Mouse (Mus musculus) forebrain, embryonic 15.5 days (tissue): ENCODE data around the gene Rps12-ps3. TPM values are rescaled to one million over a fixed set of nuclear protein-coding genes. Genes with fewer than 3 reads are reported as not detected.

Experiments used
- ATAC-seq: fragments of 200-750 bp; cut with Nextera tagmentation; replicated peaks from 2 replicates; pipeline ENCODE4 v1.8.0; 2017; ENCODE audit warnings: mild to moderate bottlenecking, moderate TSS enrichment, moderate library complexity
- H3K27ac ChIP-seq: fragments of 300-500 bp; sonication (generic); replicated peaks from 2 replicates; pipeline ENCODE4 v1.5.1; 2015; ENCODE audit warnings: mild to moderate bottlenecking, inconsistent platforms
- H3K27me3 ChIP-seq: fragments of 300-500 bp; sonication (generic); 2 replicates; pipeline ENCODE4 v1.6.1; 2015; ENCODE audit warnings: inconsistent platforms
- H3K36me3 ChIP-seq: fragments of 300-500 bp; sonication (generic); 2 replicates; pipeline ENCODE4 v1.6.1; 2015; ENCODE audit warnings: mild to moderate bottlenecking, inconsistent platforms
- H3K4me1 ChIP-seq: fragments of 300-500 bp; sonication (generic); 2 replicates; pipeline ENCODE4 v1.6.1; 2015; ENCODE audit warnings: inconsistent platforms
- H3K4me2 ChIP-seq: fragments of 300-500 bp; sonication (generic); replicated peaks from 2 replicates; pipeline ENCODE4 v1.6.1; 2015; ENCODE audit warnings: mild to moderate bottlenecking, inconsistent platforms
- H3K4me3 ChIP-seq: fragments of 300-500 bp; sonication (generic); 2 replicates; pipeline ENCODE4 v1.5.1; 2015; ENCODE audit warnings: mild to moderate bottlenecking, inconsistent platforms
- H3K9ac ChIP-seq: fragments of 300-500 bp; sonication (generic); replicated peaks from 2 replicates; pipeline ENCODE4 v1.6.1; 2015; ENCODE audit warnings: mild to moderate bottlenecking, inconsistent platforms
- H3K9me3 ChIP-seq: fragments of 300-500 bp; sonication (generic); 2 replicates; pipeline ENCODE4 v1.6.1; 2016; ENCODE audit warnings: inconsistent platforms
- WGBS: fragments of 180-500 bp; shearing (Covaris S2); methylation state at CpG from one replicate; pipeline ENCODE4 v1.1.7; 2015; ENCODE audit warnings: mixed read lengths; 5-methylcytosine and 5-hydroxymethylcytosine counted together
- polyA plus RNA-seq: library from polyadenylated mRNA; unstranded; fragments of >200 nt; fragmentation: Nextera tagmentation; extraction: Ambion mirVana; gene quantifications from 2 replicates; pipeline ENCODE4 v1.2.1, GENCODE M21; 2015

Rps12-ps3 gene
- polyA plus RNA-seq, 1 experiment from 2014 or later, result 7.7 TPM

GRCm38 (mm10) chr19:59337872-59338681, 16.0 kb downstream of the Rps12-ps3 start:
- Histone ChIP-seq H3K36me3 (no peaks in the 10 kb centered on the region), H3K4me1 (peaks cover 20% of the 10 kb centered on the region), H3K4me2 (no peak overlapping the region), H3K27ac (no peak overlapping the region), H3K9me3 (no peaks in the 10 kb centered on the region), H3K27me3 (no peaks in the 10 kb centered on the region), H3K4me3 (no peak overlapping the region), H3K9ac (no peak overlapping the region)
- WGBS, result 59% methylated on average over 3 of the region's 3 CpGs
- no peak for ATAC-seq

GRCm38 (mm10) chr19:59339908-59340307, 17.8 kb downstream of the Rps12-ps3 start:
- H3K27me3 ChIP-seq, result no peaks in the 10 kb centered on the region
- ATAC-seq, result no peak
- WGBS, result 84% methylated on average over 3 of the region's 3 CpGs

GRCm38 (mm10) chr19:59342964-59343363, 20.9 kb downstream of the Rps12-ps3 start:
- Histone ChIP-seq H3K36me3 (no peaks in the 10 kb centered on the region), H3K4me3 (peak overlapping the region; percentile 83), H3K27ac (no peak overlapping the region), H3K9me3 (no peaks in the 10 kb centered on the region), H3K9ac (peak overlapping the region; percentile 90), H3K4me2 (peak overlapping the region; percentile 92), H3K4me1 (peaks cover 41% of the 10 kb centered on the region), H3K27me3 (no peaks in the 10 kb centered on the region)
- ATAC-seq, result no peak
- WGBS, result 18% methylated on average over 2 of the region's 2 CpGs

More at GRCm38 (mm10) chr19:59339908-59340307, 17.8 kb downstream of the Rps12-ps3 start:
- Histone ChIP-seq H3K4me2 (no peak overlapping the region), H3K4me3 (no peak overlapping the region), H3K9ac (no peak overlapping the region), H3K36me3 (no peaks in the 10 kb centered on the region), H3K9me3 (no peaks in the 10 kb centered on the region), H3K27ac (no peak overlapping the region), H3K4me1 (peaks cover 38% of the 10 kb centered on the region)

- H3K4me1 ChIP-seq, result peaks cover 41% of the 10 kb centered on the region
- H3K9me3 ChIP-seq, result no peaks in the 10 kb centered on the region
- no peak overlapping the region for H3K27ac ChIP-seq
- WGBS, result 0% methylated on average over 14 of the region's 14 CpGs
- ATAC-seq, result no peak; the same call in 1 of the 2 replicates
- H3K36me3 ChIP-seq, result no peaks in the 10 kb centered on the region
- H3K27me3 ChIP-seq, result no peaks in the 10 kb centered on the region
- peak overlapping the region; percentile 83 for H3K4me3 ChIP-seq
- H3K9ac ChIP-seq, result peak overlapping the region; percentile 90
- H3K4me2 ChIP-seq, result peak overlapping the region; percentile 92
Measured at GRCm38 (mm10) chr19:59344304-59344711, 22.2 kb downstream of the Rps12-ps3 start.

- H3K27me3 ChIP-seq, result no peaks in the 10 kb centered on the region
- H3K4me1 ChIP-seq, result peaks cover 41% of the 10 kb centered on the region
- under 1% methylated on average over 68 of the region's 70 CpGs for WGBS
- peak overlapping the region; percentile 83 for H3K4me3 ChIP-seq
- peak overlapping the region; percentile 92 for H3K27ac ChIP-seq
- peak overlapping the region; percentile 92 for H3K4me2 ChIP-seq
- peak overlapping the region; percentile 90 for H3K9ac ChIP-seq
- peak; percentile 76 for ATAC-seq
- no peaks in the 10 kb centered on the region for H3K36me3 ChIP-seq
- no peaks in the 10 kb centered on the region for H3K9me3 ChIP-seq
Measured at GRCm38 (mm10) chr19:59345081-59345657, 23.1 kb downstream of the Rps12-ps3 start.

GRCm38 (mm10) chr19:59345658-59346283, 23.7 kb downstream of the Rps12-ps3 start, which contains the start of gene Pdzd8:
Gene Pdzd8 (minus strand): TSS chr19:59345780.
- peaks cover 40% of the 10 kb centered on the region for H3K4me1 ChIP-seq
- no peaks in the 10 kb centered on the region for H3K27me3 ChIP-seq
- peak; percentile 97 for ATAC-seq
- H3K36me3 ChIP-seq, result no peaks in the 10 kb centered on the region
- under 1% methylated on average over 90 of the region's 91 CpGs for WGBS
- H3K4me3 ChIP-seq, result peak within 1 kb of the TSS; percentile 83
- peak within 1 kb of the TSS; percentile 92 for H3K27ac ChIP-seq
- H3K4me2 ChIP-seq, result peak within 1 kb of the TSS; percentile 92
- H3K9ac ChIP-seq, result peak within 1 kb of the TSS; percentile 90
- H3K9me3 ChIP-seq, result no peaks in the 10 kb centered on the region

- H3K27ac ChIP-seq, result peak overlapping the region; percentile 92
Measured at GRCm38 (mm10) chr19:59346325-59346724, 24.2 kb downstream of the Rps12-ps3 start.

GRCm38 (mm10) chr19:59349329-59349960, 27.4 kb downstream of the Rps12-ps3 start:
- 92% methylated on average over 6 of the region's 6 CpGs for WGBS
- peaks cover 7% of the 10 kb centered on the region for H3K4me1 ChIP-seq
- H3K27ac ChIP-seq, result no peak overlapping the region
- H3K4me2 ChIP-seq, result no peak overlapping the region
- no peaks in the 10 kb centered on the region for H3K9me3 ChIP-seq
- H3K4me3 ChIP-seq, result no peak overlapping the region
- no peak overlapping the region for H3K9ac ChIP-seq
- no peaks in the 10 kb centered on the region for H3K36me3 ChIP-seq
- H3K27me3 ChIP-seq, result no peaks in the 10 kb centered on the region
- ATAC-seq, result no peak

More at GRCm38 (mm10) chr19:59346325-59346724, 24.2 kb downstream of the Rps12-ps3 start:
- 2% methylated on average over 11 of the region's 11 CpGs for WGBS
- H3K36me3 ChIP-seq, result no peaks in the 10 kb centered on the region
- peaks cover 34% of the 10 kb centered on the region for H3K4me1 ChIP-seq
- H3K27me3 ChIP-seq, result no peaks in the 10 kb centered on the region
- H3K4me3 ChIP-seq, result peak overlapping the region; percentile 83
- no peaks in the 10 kb centered on the region for H3K9me3 ChIP-seq
- peak overlapping the region; percentile 90 for H3K9ac ChIP-seq
- ATAC-seq, result peak; percentile 4; the same call in 1 of the 2 replicates
- peak overlapping the region; percentile 92 for H3K4me2 ChIP-seq

- no peak overlapping the region for H3K4me3 ChIP-seq
- no peak overlapping the region for H3K9ac ChIP-seq
- no peaks in the 10 kb centered on the region for H3K27me3 ChIP-seq
- ATAC-seq, result no peak
- H3K36me3 ChIP-seq, result no peaks in the 10 kb centered on the region
- no peak overlapping the region for H3K27ac ChIP-seq
- 0 out of 2 replicates have a peak, but pooled peaks cover 3% of the 10 kb centered on the region for H3K4me1 ChIP-seq
- whole genome bisulfite sequencing, result 85% methylated on average over 7 of the region's 7 CpGs
- H3K4me2 ChIP-seq, result no peak overlapping the region
- H3K9me3 ChIP-seq, result no peaks in the 10 kb centered on the region
Measured at GRCm38 (mm10) chr19:59350273-59350903, 28.3 kb downstream of the Rps12-ps3 start.

- H3K27ac ChIP-seq, result no peak overlapping the region
- no peak overlapping the region for H3K4me3 ChIP-seq
- H3K9me3 ChIP-seq, result no peaks in the 10 kb centered on the region
- no peaks in the 10 kb centered on the region for H3K27me3 ChIP-seq
- no peak overlapping the region for H3K4me2 ChIP-seq
- no peaks in the 10 kb centered on the region for H3K36me3 ChIP-seq
- 0 out of 2 replicates have a peak, but pooled peaks cover 1% of the 10 kb centered on the region for H3K4me1 ChIP-seq
- no peak for ATAC-seq
- 61% methylated on average over 15 of the region's 15 CpGs for WGBS
- no peak overlapping the region for H3K9ac ChIP-seq
Measured at GRCm38 (mm10) chr19:59351151-59351889, 29.2 kb downstream of the Rps12-ps3 start.

- H3K4me3 ChIP-seq, result no peak overlapping the region
- no peak overlapping the region for H3K4me2 ChIP-seq
- H3K9ac ChIP-seq, result no peak overlapping the region
- ATAC-seq, result no peak
- no peak overlapping the region for H3K27ac ChIP-seq
- H3K4me1 ChIP-seq, result no peaks in the 10 kb centered on the region
- 80% methylated on average over 3 of the region's 3 CpGs for WGBS
- H3K27me3 ChIP-seq, result no peaks in the 10 kb centered on the region
- no peaks in the 10 kb centered on the region for H3K9me3 ChIP-seq
- no peaks in the 10 kb centered on the region for H3K36me3 ChIP-seq
Measured at GRCm38 (mm10) chr19:59352760-59353159, 30.7 kb downstream of the Rps12-ps3 start.
